Mouse (Mus musculus): Measurements from ENCODE around the gene Slc25a10.
A peak's percentile ranks its signal among the peaks of the same experiment; 100 is the strongest.

The Slc25a10 gene

GRCm38 (mm10) chr11:120545964-120546363 lies 54.3 kb downstream of the Slc25a10 start:
- peak; percentile 55 for DNase-seq

GRCm38 (mm10) chr11:120547469-120547868 lies 55.8 kb downstream of the Slc25a10 start:
- peak; percentile 27 for DNase-seq

GRCm38 (mm10) chr11:120548214-120548613 lies 56.6 kb downstream of the Slc25a10 start:
- DNase-seq, result no peak

- no peak for DNase-seq
These were observed 57.1 kb downstream of the Slc25a10 start for GRCm38 (mm10) chr11:120548786-120549167.

Data from kidney, postnatal 14 days (tissue).